Mouse (Mus musculus) embryonic fibroblast, embryonic 13.5 days (primary cell): Measurements from ENCODE around the gene Samd8.

Experiments
- CTCF ChIP-seq: IDR thresholded peaks from 2 replicates; pipeline ENCODE4 v1.5.1; 2011; ENCODE audit warnings: mild to moderate bottlenecking, control low read depth, low read length, moderate library complexity, borderline replicate concordance; ENCODE audit not compliant: insufficient read depth
- POLR2A ChIP-seq: IDR thresholded peaks from 2 replicates; pipeline ENCODE4 v1.6.1; 2011; ENCODE audit warnings: low read depth, mild to moderate bottlenecking, control low read depth, low read length, moderate library complexity

DNA sequence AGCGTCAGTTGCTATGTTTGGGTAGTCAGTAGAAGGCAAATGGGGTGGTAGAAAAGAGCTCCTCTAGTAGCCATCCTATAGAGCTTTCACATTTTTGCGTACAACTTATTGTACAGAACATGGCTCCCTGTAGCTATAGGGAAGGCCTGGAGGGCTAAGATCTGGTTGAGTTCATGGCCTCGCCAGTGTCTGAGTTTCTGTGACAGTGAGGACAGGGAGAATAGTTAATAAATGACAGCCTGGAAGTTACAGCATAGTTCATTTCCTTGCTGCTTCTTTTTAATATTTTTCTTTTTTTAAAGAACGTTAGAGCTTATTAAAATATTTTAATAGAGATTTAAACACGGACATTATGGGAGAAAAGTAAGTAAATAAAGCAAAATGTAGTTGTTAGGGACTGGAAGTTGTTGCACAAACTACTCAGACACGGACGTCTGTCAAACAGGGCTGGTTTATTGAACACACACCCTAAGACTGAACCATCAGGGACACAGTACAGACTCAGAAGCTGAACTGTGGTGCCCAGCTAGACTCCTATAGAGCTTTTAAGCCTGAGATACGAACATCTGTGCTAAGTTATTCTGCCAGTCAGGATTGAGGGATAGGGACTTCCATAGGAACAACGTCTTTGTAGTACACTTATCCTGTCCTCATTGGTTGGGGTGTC is 40.4 kb downstream of the Samd8 start:
- TF ChIP-seq POLR2A (no peak), CTCF (no peak)
